Mouse (Mus musculus) hindbrain, embryonic 15.5 days (tissue): ENCODE results near the gene Csf3r. TPM values are rescaled to one million over a fixed set of nuclear protein-coding genes. Genes with fewer than 3 reads are reported as not detected.
"Not testable (repeated sequence)": the region's sequence is repeated elsewhere in the genome, so short reads cannot be mapped to it uniquely, and the experiment has no call there.

Experiments
- ATAC-seq: fragments of 200-750 bp; cut with Nextera tagmentation; 2 replicates; pipeline ENCODE4 v1.8.0; 2017; ENCODE audit warnings: low read depth, moderate number of reproducible peaks, moderate TSS enrichment; ENCODE audit not compliant: low FRiP score
- H3K27ac ChIP-seq: fragments of 300-500 bp; sonication (generic); replicated peaks from 2 replicates; pipeline ENCODE4 v1.5.1; 2015; ENCODE audit warnings: mild to moderate bottlenecking, inconsistent platforms
- H3K27me3 ChIP-seq: fragments of 300-500 bp; sonication (generic); 2 replicates; pipeline ENCODE4 v1.6.1; 2015; ENCODE audit warnings: control low read depth, inconsistent platforms
- H3K36me3 ChIP-seq: fragments of 300-500 bp; sonication (generic); 2 replicates; pipeline ENCODE4 v1.6.1; 2015; ENCODE audit warnings: control low read depth, inconsistent platforms
- H3K4me1 ChIP-seq: fragments of 300-500 bp; sonication (generic); replicated peaks from 2 replicates; pipeline ENCODE4 v1.6.1; 2015; ENCODE audit warnings: control low read depth, inconsistent platforms
- H3K4me2 ChIP-seq: fragments of 300-500 bp; sonication (generic); 2 replicates; pipeline ENCODE4 v1.6.1; 2015; ENCODE audit warnings: moderate library complexity, mild to moderate bottlenecking, inconsistent platforms
- H3K4me3 ChIP-seq: fragments of 300-500 bp; sonication (generic); 2 replicates; pipeline ENCODE4 v1.5.1; 2015; ENCODE audit warnings: mild to moderate bottlenecking, inconsistent platforms
- H3K9ac ChIP-seq: fragments of 300-500 bp; sonication (generic); 2 replicates; pipeline ENCODE4 v1.6.1; 2015; ENCODE audit warnings: inconsistent platforms
- H3K9me3 ChIP-seq: fragments of 300-500 bp; sonication (generic); 2 replicates; pipeline ENCODE4 v1.6.1; 2016; ENCODE audit warnings: control low read depth, inconsistent platforms
- WGBS: fragments of 180-500 bp; shearing (Covaris S2); methylation state at CpG from one replicate; pipeline ENCODE4 v1.1.7; 2015; 5-methylcytosine and 5-hydroxymethylcytosine counted together
- polyA plus RNA-seq: library from polyadenylated mRNA; unstranded; fragments of >200 nt; fragmentation: Nextera tagmentation; extraction: Ambion mirVana; gene quantifications from 2 replicates; pipeline ENCODE4 v1.2.1, GENCODE M21; 2015

The Csf3r gene
- polyA plus RNA-seq: 0.74 and 0.96 TPM in 2 replicates

DNA sequence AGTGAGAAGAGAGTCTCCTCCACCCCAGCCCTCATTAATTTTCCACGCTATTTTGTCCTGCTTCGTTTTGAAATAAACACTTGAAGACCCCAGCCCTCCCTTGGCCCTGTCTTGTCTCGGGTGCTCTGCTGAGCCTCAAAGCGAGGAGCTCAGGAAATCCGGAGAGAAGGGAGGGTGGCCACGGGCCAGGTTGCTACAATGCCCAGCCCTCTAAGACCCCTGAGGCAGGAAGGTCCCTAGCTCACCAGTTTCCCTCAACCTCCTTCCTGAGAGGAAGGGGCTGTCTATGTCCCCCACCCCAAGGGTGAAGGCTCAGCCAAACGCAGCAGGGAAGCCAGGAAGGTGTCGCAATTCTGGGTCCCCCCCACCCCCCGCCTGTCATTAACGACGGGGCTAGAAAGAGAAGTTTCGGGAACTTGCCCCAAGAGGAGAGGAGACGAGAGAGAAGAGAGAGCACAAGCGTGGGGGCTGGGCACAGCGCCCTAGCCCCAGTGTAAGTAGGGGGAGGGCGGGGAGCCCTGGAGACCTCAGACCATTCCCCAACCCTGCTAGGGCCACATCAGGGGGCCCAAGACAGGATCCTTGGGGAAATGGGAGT is at the start of gene Csf3r:
TSS of gene Csf3r (plus strand) at position 248 of the 598 bp plus-strand sequence.
- Histone ChIP-seq H3K36me3 (no peaks in the 10 kb centered on the region), H3K27me3 (no peaks in the 10 kb centered on the region), H3K27ac (no peak within 1 kb of the TSS), H3K4me1 (no peaks in the 10 kb centered on the region), H3K4me2 (no peak within 1 kb of the TSS), H3K4me3 (no peak within 1 kb of the TSS), H3K9ac (no peak within 1 kb of the TSS), H3K9me3 (no peaks in the 10 kb centered on the region)
- WGBS: 62% methylated on average over 16 of the region's 16 CpGs
- no peak for ATAC-seq

GRCm38 (mm10) chr4:125977768-125978167 is 46.6 kb upstream of the Csf3r start:
- Histone ChIP-seq H3K4me1 (peaks cover 8% of the 10 kb centered on the region; the same call in 1 of the 2 replicates), H3K9me3 (no peaks in the 10 kb centered on the region), H3K4me2 (no peak overlapping the region), H3K27me3 (no peaks in the 10 kb centered on the region), H3K4me3 (no peak overlapping the region), H3K9ac (no peak overlapping the region), H3K27ac (no peak overlapping the region), H3K36me3 (no peaks in the 10 kb centered on the region)
- no peak for ATAC-seq
- 71% methylated on average over 9 of the region's 9 CpGs for WGBS

DNA sequence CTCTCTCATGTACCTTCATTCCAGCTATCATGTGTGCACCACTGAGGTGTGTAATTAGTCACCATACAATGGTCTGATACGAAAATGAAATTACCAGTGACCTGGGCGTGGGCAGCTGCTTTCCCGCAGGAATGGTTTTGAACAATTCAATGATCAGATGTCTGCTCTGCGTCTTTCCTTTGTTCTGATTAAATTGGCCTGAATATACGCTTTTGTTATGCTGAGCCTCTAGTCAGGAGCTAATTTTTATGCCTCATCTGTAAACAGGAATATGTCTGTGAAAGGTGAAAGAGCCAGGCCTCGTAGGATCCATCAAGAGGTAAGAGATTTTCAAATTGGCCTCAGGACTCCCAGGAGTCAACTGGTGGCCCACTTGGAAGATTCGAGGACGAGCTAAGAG is 41.1 kb upstream of the Csf3r start:
- H3K4me2 ChIP-seq: no peak overlapping the region
- H3K27me3 ChIP-seq: no peaks in the 10 kb centered on the region
- H3K9ac ChIP-seq: no peak overlapping the region
- WGBS: 43% methylated on average over 8 of the region's 8 CpGs
- no peak overlapping the region for H3K27ac ChIP-seq
- no peaks in the 10 kb centered on the region for H3K9me3 ChIP-seq
- H3K4me3 ChIP-seq: no peak overlapping the region
- peaks cover 4% of the 10 kb centered on the region; the same call in 1 of the 2 replicates for H3K4me1 ChIP-seq
- H3K36me3 ChIP-seq: no peaks in the 10 kb centered on the region
- ATAC-seq: no peak

DNA sequence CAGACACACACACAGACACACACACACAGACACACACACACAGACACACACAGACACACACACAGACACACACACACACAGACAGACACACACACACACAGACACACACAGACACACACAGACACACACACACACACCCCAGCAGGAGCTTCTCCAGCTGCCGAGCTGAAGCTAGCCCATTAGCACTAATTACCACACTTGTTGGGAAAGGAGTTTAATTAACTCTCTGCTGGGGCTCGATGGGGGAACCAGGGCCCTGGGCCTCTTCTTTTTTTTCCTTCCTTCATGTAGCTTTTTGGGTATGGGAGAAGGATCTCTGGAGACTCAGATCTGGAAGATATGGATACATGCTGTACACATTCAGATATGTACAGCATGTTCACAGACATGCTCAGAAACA is 38.6 kb upstream of the Csf3r start:
- not testable (repeated sequence) for H3K9ac ChIP-seq, H3K4me3 ChIP-seq, H3K4me2 ChIP-seq, H3K27me3 ChIP-seq, H3K27ac ChIP-seq, H3K9me3 ChIP-seq, ATAC-seq, H3K36me3 ChIP-seq
- 28% methylated on average over 2 of the region's 2 CpGs for WGBS
- H3K4me1 ChIP-seq: peaks cover 10% of the 10 kb centered on the region

- Histone ChIP-seq H3K9me3 (no peaks in the 10 kb centered on the region), H3K9ac (no peak overlapping the region), H3K27ac (no peak overlapping the region), H3K36me3 (no peaks in the 10 kb centered on the region), H3K4me2 (no peak overlapping the region), H3K27me3 (no peaks in the 10 kb centered on the region; the same call in 1 of the 2 replicates), H3K4me3 (no peak overlapping the region), H3K4me1 (peaks cover 10% of the 10 kb centered on the region)
- ATAC-seq: no peak
- 71% methylated on average over 3 of the region's 3 CpGs for WGBS
Measured at GRCm38 (mm10) chr4:125987071-125987470, 37.3 kb upstream of the Csf3r start.

GRCm38 (mm10) chr4:125989061-125989460 is 35.3 kb upstream of the Csf3r start:
- no peak for ATAC-seq
- Histone ChIP-seq H3K4me3 (no peak overlapping the region), H3K4me1 (peaks cover 10% of the 10 kb centered on the region), H3K4me2 (no peak overlapping the region), H3K27me3 (no peaks in the 10 kb centered on the region; the same call in 1 of the 2 replicates), H3K9ac (no peak overlapping the region), H3K27ac (no peak overlapping the region), H3K9me3 (no peaks in the 10 kb centered on the region), H3K36me3 (no peaks in the 10 kb centered on the region)
- WGBS: 32% methylated on average over 11 of the region's 11 CpGs

GRCm38 (mm10) chr4:125990143-125990542 is 34.2 kb upstream of the Csf3r start:
- H3K9me3 ChIP-seq: no peaks in the 10 kb centered on the region
- WGBS: 29% methylated on average over 7 of the region's 7 CpGs

GRCm38 (mm10) chr4:125992206-125992605 is 32.1 kb upstream of the Csf3r start:
- H3K9me3 ChIP-seq: no peaks in the 10 kb centered on the region
- H3K4me1 ChIP-seq: peaks cover 6% of the 10 kb centered on the region
- no peaks in the 10 kb centered on the region; the same call in 1 of the 2 replicates for H3K27me3 ChIP-seq
- H3K36me3 ChIP-seq: no peaks in the 10 kb centered on the region
- H3K27ac ChIP-seq: no peak overlapping the region
- no peak overlapping the region for H3K4me2 ChIP-seq
- no peak for ATAC-seq
- WGBS: 81% methylated on average over 3 of the region's 3 CpGs
- no peak overlapping the region for H3K4me3 ChIP-seq
- H3K9ac ChIP-seq: no peak overlapping the region

More at GRCm38 (mm10) chr4:125990143-125990542, 34.2 kb upstream of the Csf3r start:
- Histone ChIP-seq H3K4me2 (no peak overlapping the region), H3K36me3 (no peaks in the 10 kb centered on the region), H3K27me3 (no peaks in the 10 kb centered on the region; the same call in 1 of the 2 replicates), H3K4me3 (no peak overlapping the region), H3K9ac (no peak overlapping the region), H3K27ac (no peak overlapping the region), H3K4me1 (peaks cover 6% of the 10 kb centered on the region)
- ATAC-seq: peak; percentile 80

DNA sequence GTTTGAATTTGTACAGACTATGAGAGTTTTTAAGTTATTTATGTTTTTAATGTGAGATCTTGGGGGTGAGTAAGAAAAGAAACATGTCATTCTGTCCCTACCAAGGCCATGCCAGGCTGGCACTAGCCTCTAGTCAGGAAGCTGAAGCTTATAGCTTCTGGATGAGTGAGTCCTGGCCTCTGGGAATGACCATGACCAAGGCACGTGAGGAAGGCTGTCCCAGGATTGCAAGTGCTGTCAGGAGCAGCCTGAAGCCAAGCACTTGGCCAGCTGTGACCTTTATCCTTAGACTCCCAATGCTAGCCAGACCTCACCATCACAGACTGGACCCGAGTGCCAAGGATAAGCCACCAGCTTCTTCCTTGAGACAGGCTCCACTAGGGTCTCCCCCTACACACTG is 31.4 kb upstream of the Csf3r start:
- Histone ChIP-seq H3K4me1 (peaks cover 6% of the 10 kb centered on the region), H3K27me3 (no peaks in the 10 kb centered on the region; the same call in 1 of the 2 replicates), H3K9me3 (no peaks in the 10 kb centered on the region), H3K4me2 (no peak overlapping the region), H3K36me3 (no peaks in the 10 kb centered on the region), H3K27ac (no peak overlapping the region), H3K9ac (no peak overlapping the region), H3K4me3 (no peak overlapping the region)
- 63% methylated on average over 2 of the region's 2 CpGs for WGBS
- no peak for ATAC-seq

GRCm38 (mm10) chr4:125996576-125996975 is 27.8 kb upstream of the Csf3r start:
- Histone ChIP-seq H3K27ac (no peak overlapping the region), H3K4me3 (no peak overlapping the region), H3K4me2 (no peak overlapping the region), H3K4me1 (no peaks in the 10 kb centered on the region), H3K9me3 (no peaks in the 10 kb centered on the region), H3K36me3 (no peaks in the 10 kb centered on the region), H3K27me3 (no peaks in the 10 kb centered on the region), H3K9ac (no peak overlapping the region)
- ATAC-seq: no peak
- WGBS: 17% methylated on average over 4 of the region's 4 CpGs

GRCm38 (mm10) chr4:125997826-125998225 is 26.5 kb upstream of the Csf3r start:
- no peaks in the 10 kb centered on the region for H3K36me3 ChIP-seq
- 94% methylated on average over 2 of the region's 2 CpGs for WGBS
- no peak overlapping the region for H3K9ac ChIP-seq
- H3K4me2 ChIP-seq: no peak overlapping the region
- no peaks in the 10 kb centered on the region for H3K27me3 ChIP-seq
- H3K27ac ChIP-seq: no peak overlapping the region
- ATAC-seq: no peak
- H3K4me3 ChIP-seq: no peak overlapping the region
- no peaks in the 10 kb centered on the region for H3K4me1 ChIP-seq
- H3K9me3 ChIP-seq: no peaks in the 10 kb centered on the region

GRCm38 (mm10) chr4:126001311-126002199 is 22.8 kb upstream of the Csf3r start:
- H3K27ac ChIP-seq: no peak overlapping the region
- H3K27me3 ChIP-seq: no peaks in the 10 kb centered on the region
- WGBS: 87% methylated on average over 12 of the region's 12 CpGs
- H3K36me3 ChIP-seq: no peaks in the 10 kb centered on the region
- ATAC-seq: no peak
- no peaks in the 10 kb centered on the region for H3K4me1 ChIP-seq
- no peak overlapping the region for H3K4me2 ChIP-seq
- H3K9ac ChIP-seq: no peak overlapping the region
- H3K9me3 ChIP-seq: no peaks in the 10 kb centered on the region
- H3K4me3 ChIP-seq: no peak overlapping the region
